Mouse (Mus musculus) neural tube, embryonic 10.5 days (tissue): ENCODE data around the gene Bri3.
A peak's percentile ranks its signal among the peaks of the same experiment; 100 is the strongest.
"Not testable (repeated sequence)": the region's sequence is repeated elsewhere in the genome, so short reads cannot be mapped to it uniquely, and the experiment has no call there.

Experiments used
- DNase-seq: peaks from one replicate; pipeline ENCODE4 v3.0.0-alpha.2; 2017; ENCODE audit warnings: low spot score; ENCODE audit errors: extremely low spot score

Bri3 gene

DNA sequence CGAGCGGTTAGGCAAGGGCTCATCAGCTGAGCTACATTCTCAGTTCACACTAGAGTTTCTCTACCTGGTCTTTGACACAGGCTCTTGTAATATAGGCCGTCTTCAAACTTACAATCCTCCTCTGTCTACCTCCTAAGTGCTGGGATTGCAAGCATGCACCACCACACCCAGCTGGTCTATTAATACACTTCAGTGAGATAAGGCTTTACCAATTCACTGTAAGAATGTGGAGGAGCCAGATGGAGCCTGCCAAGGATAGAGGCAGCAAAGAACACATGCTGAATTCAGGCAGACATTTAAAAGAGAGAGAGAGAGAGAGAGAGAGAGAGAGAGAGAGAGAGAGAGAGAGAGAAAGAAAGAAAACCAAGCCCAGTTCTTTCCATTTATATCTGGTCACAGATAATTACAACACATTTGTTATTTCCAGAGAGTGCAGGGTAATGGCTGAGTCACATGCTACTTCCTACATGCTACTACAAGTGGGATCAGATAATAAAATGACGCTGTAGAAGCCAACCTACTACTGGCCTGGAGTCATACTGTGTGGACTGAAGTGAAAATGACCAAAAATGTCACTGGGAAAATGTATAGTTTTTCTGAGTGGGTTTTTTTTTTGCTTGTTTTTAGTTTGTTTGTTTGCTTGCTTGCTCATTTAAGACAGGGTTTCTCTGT is 45.7 kb downstream of the Bri3 start:
- no peak for DNase-seq

DNA sequence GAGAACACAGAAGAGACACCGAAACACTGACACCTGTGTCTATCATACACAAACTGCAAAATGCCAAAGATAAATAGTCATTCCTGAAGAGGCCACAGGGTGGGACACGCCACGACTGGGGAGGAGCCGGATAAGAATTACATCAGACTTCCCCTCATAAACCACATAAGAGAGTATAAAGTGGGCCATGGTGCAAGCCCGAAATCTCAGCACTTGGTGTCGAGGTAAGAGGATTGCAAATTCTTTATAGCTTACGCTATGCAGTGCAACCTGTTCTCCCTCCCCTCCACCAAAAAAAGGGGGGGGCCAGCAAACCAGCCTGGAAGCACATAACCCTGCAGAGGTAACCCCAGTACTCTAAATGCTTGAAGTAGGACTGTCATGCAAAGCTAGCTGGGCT is 50.7 kb downstream of the Bri3 start:
- DNase-seq = no peak

DNA sequence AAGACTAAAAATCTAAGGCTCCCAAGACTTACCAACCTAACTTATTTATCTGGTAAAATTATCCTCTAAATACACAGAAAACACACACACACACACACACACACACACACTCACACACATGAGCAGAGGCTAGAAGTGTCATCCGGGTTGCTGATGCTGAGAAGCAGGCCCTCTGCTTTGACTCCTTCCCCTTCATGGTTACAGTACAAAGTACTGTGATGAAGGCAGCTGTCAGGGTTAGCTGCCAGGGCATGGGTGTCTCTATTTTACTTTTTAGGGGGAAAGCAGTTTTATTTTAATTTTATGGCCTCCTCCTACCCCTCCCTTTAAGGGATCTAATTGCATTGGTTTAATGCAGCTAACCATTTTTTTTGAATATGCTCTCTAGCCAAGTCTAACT is 51.1 kb downstream of the Bri3 start:
- DNase-seq = no peak

DNA sequence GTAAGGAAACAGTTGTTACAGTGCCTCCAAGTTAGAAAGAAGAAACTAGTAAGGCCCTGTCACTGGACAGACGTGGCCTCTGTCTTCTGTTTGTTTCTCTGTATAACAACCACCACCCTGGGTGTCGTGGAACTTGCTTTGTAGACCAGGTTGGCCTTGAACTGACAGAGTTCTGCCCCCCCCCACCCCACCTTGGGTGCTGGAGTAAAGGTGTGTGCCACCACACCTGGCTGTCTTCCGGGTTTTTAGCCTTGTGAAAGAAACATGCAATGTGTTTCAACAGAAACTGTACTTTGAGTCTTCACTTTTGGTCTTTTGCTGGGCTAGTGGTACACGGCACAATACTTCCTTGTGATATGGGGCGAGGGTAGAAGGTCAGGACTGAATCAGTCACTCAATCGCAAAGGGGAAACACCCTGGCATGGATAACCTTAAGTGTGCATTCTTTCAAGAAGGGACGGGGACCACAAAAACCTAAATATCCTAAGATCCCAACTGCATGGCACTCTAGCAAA is 51.9 kb downstream of the Bri3 start:
- no peak for DNase-seq

DNA sequence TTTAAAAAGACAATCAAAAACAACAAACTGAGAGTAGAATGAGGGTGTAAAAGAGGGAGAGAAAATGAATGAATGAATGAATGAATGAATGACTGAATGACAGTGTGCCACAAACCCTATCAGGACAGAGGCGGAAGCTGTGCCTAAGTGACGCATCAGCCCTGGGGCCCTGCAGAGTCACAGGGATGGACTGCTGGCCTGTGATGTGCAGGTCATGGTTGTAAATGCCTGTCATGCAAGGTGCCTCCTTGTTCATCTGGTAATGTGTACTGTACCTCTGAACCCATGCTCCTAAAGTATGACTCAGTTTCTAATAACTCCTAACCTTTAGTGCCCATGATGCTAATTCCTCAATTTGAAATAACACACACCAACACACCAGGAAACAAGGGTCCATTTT is 58.8 kb downstream of the Bri3 start:
- DNase-seq = no peak

DNA sequence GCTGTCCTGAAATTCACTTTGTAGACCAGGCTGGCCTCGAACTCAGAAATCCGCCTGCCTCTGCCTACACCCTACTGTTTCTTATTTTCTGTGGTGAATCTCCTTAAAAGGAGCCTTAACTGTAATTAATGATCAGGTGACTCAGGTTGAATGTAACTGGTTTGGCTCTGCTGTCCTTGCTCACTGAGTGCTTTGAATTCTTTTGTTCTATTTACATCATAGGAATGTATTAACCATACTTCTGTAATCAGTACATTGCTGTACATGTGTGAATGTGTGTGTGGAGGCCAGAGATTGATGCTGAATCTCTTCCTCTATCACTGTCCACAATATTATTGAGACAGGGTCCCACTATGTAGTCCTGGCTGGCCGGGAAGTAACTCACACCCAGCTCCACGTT is 64.7 kb downstream of the Bri3 start:
- no peak for DNase-seq

DNA sequence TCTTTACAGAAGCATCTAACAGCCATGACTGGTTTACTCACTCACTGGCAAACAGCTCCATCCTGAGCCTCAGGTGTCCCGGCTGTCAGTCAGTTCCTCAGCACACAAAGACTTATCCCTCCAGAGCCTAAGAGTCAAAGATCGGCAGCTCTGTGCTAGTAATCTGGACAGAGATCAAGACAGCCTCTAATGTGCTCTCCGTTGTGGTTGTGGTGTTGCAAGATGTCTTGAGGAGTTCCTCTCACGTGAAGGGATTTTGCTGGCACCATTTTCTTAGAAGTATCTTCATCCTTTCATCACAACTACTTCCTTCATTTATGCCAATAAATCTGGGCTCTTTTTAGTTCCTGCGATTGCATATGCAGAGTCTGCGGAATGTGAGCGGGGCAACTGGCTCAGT is 67.9 kb downstream of the Bri3 start:
- no peak for DNase-seq

DNA sequence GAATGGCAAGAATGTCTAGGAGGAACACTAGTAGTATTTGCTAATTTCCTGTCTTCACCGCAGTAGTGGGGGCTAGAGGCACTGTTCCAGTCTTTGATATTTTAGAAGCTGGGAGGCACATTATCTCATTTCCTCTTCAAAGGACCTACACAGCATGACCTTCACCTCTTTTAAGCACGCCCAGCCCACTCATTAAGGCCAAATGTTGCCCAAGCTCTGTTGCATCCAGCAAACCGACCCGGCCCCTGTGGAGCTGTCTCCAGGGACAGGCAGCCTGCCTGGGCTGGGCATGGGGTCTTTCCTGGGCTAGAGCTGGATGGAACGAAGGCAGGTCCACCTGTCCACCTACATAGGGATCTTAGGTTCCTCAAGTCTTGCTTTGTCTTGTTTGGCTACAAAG is 69.1 kb downstream of the Bri3 start:
- DNase-seq = peak; percentile 17

DNA sequence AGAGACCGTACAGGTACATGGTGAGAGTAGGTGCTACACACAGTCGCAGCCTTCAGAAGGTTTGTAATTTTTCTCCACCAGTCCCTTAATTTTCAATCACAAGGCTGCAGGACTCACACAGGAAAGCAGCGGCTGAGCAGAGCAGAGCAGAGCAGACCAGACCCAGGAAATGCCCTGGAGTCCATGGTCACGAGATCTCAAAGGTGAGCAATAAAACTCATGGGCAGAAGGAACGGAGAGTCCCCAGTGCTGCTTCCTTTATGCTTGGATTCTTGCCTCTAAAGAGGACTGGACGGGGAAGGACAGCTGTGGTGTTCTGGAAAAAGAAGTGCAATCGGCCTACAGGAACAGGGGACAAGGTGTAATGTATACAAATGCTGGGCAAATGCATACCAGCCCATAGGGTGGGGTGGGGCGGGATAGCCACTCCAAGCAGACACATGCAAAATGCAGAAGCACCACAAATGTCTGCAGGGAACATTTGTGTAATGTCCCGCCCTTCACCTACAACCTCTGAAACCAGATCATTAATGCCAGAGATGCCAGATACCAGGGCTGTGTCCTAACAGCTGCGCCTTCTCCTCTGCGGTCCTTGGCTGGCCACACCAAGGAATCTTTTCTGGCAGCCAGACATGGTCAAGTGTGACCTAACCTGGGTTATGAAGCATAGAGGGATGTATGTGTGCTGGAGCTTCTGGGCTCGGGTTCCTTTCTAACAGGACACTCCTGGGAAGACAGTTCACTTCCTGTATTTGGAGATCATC is 70.7 kb downstream of the Bri3 start:
- DNase-seq = no peak

DNA sequence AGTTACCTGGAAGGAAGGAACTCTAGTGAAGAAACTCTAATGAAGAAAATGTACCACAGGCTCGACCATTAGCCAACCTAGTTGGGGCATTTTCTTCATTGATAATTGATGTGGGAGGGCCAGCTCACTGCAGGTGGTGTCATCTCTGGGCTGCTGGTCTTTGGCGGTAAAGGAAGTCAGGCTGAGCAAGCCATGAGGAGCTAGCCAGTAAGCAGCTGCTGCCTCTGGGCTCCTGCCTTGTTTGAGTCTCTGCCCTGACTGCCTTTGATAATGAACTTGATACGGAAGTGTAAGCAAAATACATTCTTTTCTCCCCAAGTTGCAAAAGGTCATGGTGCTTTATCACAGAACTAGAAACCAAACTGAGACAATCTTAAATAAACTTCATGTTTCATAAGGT is 72.2 kb downstream of the Bri3 start:
- DNase-seq = no peak

DNA sequence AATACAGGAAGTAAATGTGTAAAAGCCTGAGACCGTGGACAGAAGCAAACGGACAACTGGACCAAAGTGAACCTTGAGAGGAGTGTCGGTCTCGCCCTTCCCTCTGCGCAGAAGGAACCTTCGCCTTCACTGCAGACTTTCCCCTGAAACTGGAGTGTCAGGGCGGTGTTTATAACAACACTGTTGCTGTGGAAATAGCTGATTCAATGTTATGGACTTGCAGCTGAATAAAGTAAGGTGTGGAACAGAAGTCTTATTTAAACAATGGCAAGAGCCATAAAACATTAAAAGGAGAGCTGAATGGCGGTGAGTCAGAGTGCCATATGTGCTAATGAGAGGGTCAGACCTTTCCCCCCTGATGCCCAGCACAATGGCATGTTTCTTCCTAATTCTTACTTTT is 73.2 kb downstream of the Bri3 start:
- DNase-seq = no peak

DNA sequence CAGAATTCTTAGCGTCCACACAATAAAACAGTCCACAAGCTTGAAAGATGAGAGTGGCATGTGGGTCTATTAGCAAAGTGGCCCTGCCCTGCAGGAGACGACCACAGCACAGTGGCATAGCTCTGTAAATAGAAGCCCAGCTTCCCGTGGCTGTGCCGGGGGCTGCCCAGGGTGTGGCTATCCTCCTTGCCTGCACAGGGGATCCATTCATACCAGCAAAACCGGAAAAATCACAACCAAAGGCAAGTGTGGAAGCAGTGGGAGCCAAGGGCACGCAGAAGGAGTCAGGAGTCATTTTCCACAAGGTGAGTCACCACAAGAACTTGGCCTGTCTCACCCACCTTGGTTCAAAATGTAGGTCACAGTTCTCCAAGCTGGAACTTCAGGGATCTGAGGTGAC is 74.0 kb downstream of the Bri3 start:
- DNase-seq = no peak

DNA sequence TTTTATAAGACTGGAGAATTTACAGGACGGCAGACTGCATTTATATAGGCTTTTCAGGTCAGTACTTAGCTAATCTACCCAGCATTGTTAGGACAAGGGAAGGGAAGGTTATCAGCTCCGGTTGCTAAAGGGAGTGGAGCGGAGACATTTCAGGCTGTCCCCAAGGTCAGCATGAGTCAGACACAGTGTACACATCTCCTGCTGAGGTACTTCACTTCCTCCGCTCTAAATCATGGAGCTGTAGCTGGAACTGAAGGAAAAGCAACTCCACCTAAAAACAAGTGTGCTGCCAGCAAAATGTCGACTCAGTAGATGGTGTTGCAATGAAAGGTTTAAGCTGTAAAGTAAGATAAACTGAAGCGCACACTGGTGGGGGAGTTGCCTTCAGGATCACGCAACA is 77.4 kb downstream of the Bri3 start:
- no peak for DNase-seq

DNA sequence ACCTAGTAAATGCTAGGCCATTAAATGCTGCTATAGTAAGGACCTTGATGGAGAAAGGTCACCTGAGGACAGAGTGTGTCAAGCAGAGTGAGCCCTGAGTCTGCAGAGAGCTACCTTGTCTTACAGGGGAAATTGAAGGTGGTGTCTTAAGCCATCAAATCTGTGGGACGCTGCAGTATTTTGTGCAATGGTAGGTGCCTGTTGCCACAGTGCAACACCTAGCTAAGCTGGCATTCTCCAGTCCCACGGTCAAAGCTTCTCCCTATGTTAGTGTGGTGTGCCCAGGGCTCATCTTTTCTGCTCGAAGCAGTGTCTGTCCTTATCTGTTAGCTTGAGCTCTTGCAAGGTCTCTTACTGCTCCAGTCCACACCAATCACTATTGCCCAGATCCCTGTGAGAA is 78.5 kb downstream of the Bri3 start:
- no peak for DNase-seq

DNA sequence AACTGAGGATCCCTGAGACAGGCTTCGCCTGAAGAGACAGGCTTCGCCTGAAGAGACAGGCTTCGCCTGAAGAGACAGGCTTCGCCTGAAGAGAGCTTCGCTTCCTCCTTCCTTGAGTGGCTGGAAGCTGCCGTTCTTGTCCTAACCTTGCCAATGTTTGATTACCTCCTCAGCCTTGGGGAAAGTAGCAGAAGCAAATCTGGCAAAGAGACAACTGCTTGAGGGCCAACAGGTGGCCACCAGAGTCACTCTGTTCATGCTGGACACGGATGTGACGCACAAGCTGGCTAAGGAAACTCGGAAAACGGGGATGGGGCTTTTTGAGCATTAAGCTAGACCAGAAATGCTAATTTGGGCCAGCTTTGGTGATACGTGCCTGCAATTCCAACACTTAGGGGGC is 89.8 kb downstream of the Bri3 start:
- no peak for DNase-seq

DNA sequence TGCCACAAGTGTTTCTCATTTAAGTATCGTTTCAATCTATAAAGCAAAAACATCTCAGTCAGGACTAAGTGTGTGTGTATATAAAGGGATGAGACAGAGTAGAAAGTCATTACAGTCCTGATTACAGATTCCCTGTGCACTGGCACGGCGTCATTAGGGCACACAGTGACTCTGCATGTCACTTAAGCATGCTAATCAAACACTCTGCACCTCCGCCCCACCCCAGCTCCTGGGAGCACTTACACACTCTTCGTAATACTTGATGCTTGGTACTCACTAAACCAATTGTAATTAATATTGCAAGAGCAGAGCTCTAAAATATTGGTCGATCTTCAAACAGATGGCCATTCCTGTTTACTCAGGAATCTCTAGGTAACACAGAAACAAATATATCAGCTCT is 91.1 kb downstream of the Bri3 start:
- DNase-seq = not testable (repeated sequence)

DNA sequence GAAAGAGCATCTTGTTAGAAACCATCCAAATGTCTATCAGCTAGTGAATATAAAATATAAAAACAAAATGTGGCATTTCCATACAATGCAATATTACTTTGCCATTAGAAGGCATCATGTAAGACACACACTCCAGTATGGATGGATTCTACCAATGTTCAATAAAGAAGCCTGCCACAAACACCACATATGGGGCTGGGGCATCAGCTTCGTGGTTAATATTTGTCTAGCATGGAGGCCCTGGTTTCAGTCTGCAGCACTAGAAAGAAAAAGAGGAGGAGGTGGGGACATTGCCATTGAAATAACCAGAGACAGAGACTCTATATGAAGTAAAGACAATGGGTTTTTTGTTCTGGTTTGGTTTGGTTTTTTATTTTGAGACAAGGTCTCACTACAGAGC is 94.5 kb downstream of the Bri3 start:
- no peak for DNase-seq

DNA sequence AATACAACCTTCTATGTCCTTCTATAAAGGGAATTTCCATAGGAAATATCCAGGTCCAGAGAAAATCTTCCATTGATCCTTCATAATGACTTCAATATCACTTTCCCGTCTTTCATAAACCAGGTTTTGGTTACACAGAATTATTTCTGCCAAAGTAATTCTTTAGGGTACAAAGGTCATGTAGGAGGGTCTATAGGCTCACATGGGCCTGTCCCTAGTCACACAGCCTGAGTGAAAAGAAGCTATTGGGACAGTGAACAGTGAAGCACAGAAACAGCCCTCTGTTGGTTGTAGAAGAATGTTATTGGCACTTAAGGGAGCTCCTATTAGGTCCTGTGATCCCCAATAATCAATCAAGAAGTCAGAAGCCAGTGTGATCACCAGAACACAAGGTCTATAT is 96.8 kb downstream of the Bri3 start:
- DNase-seq = no peak

DNA sequence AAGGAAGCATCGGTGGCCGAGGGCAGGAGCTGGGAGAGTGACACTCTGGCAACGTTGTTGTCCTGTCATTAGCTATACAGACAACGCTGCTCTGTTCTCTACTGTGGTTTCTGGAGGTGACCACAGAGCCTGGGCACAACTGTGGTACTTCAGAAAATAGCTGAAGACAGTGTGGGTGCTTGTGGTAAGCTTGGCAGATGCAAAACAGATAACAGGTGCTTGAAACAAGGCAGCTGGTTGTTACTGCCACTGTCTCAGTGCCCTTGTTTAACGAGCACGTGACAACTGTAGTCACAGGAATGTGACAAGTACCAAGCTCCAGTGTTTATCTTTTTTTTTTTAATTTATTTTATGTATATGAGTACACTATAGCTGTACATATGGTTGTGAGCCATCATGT is 100.4 kb downstream of the Bri3 start:
- no peak for DNase-seq

DNA sequence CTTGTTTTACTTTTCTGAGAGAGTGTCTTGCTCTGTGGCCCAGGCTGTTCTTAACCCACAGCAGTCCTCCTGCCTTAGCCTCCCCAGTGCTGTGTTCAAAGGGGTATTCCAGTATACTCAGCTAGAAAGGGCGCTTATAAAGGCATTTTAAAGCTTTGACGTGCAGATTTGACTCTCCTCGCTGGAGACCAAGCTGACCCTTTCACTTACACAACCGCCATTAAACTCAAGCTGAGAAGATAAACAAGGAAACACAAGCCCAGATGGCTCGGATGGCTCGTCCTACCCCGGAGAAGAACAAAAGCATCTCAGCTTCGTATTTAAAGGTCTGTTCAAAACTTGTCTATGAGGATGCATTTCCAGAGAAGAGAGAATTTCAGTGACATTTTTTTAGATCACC is 106.9 kb downstream of the Bri3 start:
- no peak for DNase-seq

DNA sequence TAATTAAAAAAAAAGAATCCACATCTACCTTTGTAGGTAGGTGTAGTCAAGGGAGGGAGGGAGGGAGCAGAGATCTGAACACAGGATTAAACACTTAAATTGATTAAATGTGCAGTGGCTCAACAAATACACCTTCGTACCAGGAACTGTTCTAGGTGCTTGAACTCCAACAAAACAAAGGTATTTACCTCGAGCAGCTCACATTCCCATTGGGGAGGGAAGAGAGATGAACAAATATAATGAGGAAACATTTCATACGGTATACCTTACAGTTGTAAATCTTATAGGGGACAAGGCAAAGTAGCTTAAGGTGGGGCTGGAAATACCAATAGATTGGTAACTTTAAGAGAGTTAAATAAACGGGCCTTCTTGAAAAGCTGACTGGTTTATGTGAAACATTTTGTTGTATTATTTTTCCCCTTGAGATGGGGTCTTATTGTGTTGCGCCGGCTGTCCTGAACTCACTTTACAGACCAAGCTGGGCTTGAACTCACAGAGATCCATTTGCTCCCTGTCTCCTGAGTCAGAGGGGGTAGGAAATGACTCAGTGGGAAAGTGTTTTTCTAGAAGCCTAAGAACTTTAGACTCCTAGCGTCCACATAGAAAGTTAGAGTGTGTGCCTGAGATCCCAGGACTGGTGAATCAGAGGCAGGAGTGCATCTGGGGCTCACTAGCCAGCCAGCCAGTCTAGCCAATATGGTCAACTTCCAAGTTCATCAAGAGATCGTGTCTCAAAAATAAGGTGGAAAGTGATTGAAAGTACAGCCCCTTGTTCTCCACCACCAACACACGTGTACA is 108.2 kb downstream of the Bri3 start:
- DNase-seq = no peak

DNA sequence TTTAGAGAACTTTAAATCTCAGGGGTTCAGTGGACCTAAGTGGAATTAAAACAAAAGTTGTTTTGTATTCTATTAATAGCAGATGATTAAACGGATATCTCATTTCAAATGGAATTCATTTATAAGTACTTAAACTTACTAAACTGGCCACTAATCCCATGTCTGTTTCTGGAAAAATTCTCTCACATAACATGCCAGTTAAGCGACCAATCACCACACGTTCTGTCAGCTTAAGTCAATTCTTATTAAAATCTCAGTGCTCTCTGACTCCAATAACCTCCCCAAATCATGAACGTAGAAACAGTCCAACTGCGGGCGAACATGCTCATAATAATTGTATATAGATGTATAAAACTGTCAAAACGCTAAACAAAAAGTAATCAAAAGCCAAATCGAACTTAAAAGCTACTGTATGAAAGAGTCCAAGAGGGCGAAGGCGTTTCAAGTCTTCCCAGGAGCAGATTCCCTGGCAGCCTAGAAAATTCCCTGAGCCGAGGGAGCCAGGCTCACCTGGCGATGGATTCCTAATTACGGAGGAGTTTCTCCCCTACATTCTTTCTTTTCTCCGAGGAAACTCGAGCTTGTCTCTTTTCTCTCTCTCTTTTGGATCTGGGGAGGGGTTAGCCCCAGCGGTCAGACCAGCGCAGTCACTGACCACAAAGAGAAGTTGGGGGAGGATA is 112.7 kb downstream of the Bri3 start:
- DNase-seq = no peak
